Comparison of ENCODE assay signal across 21 mouse cellular contexts in the genomic region with DNA sequence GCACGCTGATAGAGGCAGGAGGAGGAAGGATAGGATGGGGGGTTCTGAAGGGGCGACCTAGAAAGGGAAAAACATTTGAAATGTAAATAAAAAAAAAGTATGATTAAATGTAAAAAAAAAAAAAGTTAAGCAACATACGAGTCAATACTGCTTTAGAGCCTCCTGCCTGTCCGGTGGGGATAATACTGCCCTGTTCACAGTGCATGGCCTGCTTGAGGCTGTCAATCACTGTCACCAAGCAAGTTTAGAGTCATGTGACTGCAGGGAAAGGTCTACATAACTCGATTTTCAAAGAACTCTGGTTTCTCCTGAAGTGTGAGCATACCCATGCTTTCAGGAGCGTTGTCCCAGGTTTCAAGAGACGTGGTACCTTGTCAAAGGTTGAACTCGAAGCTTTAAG. TPM values are rescaled to one million over a fixed set of nuclear protein-coding genes. Genes with fewer than 3 reads are reported as not detected.
DNase-seq lines count a peak whose midpoint lies in the region; ATAC-seq and TF ChIP-seq lines count a peak whose summit lies in the region.
"Had no signal": no experiment of that assay in that cellular context is flagged by ENCODE, and none has a peak within 500 bp of the region (broad histone marks: within the 10 kb centered on the region; RNA-seq: fewer than 3 reads in every experiment).

No protein-coding gene starts in this region.

- TF ChIP-seq CTCF in hindbrain, postnatal 0 days (IDR thresholded peaks at IDR 0.05; ENCODE audit: low read depth): no peak

- H3K4me1 ChIP-seq in heart, embryonic 11.5 days (ENCODE audit: control insufficient read depth, insufficient read depth, low read length): peaks cover 43% of the 10 kb centered on the region
- H3K4me1 ChIP-seq in hindbrain, embryonic 12.5 days: peaks cover 28% of the 10 kb centered on the region
- no peaks in the 10 kb centered on the region for H3K4me1 ChIP-seq in hindbrain, postnatal 0 days (ENCODE audit: insufficient read depth, low read length)
- H3K4me1 ChIP-seq in neural tube, embryonic 13.5 days (replicated peaks): peaks cover 34% of the 10 kb centered on the region
- peaks cover 13% of the 10 kb centered on the region for H3K4me1 ChIP-seq in neural tube, embryonic 15.5 days

- H3K27ac ChIP-seq in heart, embryonic 11.5 days (ENCODE audit: low read depth, low read length): peak overlapping the region; percentile 92
- no peak overlapping the region for H3K27ac ChIP-seq in hindbrain, embryonic 12.5 days
- H3K27ac ChIP-seq in hindbrain, postnatal 0 days: no peak overlapping the region
- H3K27ac ChIP-seq in neural tube, embryonic 13.5 days (replicated peaks): no peak overlapping the region
- H3K27ac ChIP-seq in neural tube, embryonic 15.5 days (replicated peaks): no peak overlapping the region
- H3K27ac ChIP-seq: kidney, embryonic 15.5 days; stomach, postnatal 0 days had no signal

- H3K36me3 ChIP-seq in heart, embryonic 11.5 days (ENCODE audit: control insufficient read depth, insufficient read depth, low read length): no peaks in the 10 kb centered on the region
- H3K36me3 ChIP-seq in hindbrain, embryonic 12.5 days: no peaks in the 10 kb centered on the region
- no peaks in the 10 kb centered on the region for H3K36me3 ChIP-seq in hindbrain, postnatal 0 days (ENCODE audit: insufficient read depth, low read length)
- H3K36me3 ChIP-seq in neural tube, embryonic 13.5 days: no peaks in the 10 kb centered on the region
- no peaks in the 10 kb centered on the region for H3K36me3 ChIP-seq in neural tube, embryonic 15.5 days
- H3K36me3 ChIP-seq: kidney, embryonic 15.5 days had no signal

- no peaks in the 10 kb centered on the region for H3K9me3 ChIP-seq in heart, embryonic 11.5 days (replicated peaks; ENCODE audit: control insufficient read depth, low read length)
- no peaks in the 10 kb centered on the region for H3K9me3 ChIP-seq in hindbrain, embryonic 12.5 days (replicated peaks)
- H3K9me3 ChIP-seq in hindbrain, postnatal 0 days (ENCODE audit: low read length): no peaks in the 10 kb centered on the region
- no peaks in the 10 kb centered on the region for H3K9me3 ChIP-seq in neural tube, embryonic 13.5 days
- no peaks in the 10 kb centered on the region for H3K9me3 ChIP-seq in neural tube, embryonic 15.5 days (replicated peaks)
- H3K9me3 ChIP-seq: kidney, embryonic 15.5 days had no signal

- H3K27me3 ChIP-seq in heart, embryonic 11.5 days (ENCODE audit: control insufficient read depth, insufficient read depth, low read length): no peaks in the 10 kb centered on the region
- no peaks in the 10 kb centered on the region for H3K27me3 ChIP-seq in hindbrain, embryonic 12.5 days
- no peaks in the 10 kb centered on the region for H3K27me3 ChIP-seq in hindbrain, postnatal 0 days (ENCODE audit: insufficient read depth, low read length)
- H3K27me3 ChIP-seq in neural tube, embryonic 13.5 days: no peaks in the 10 kb centered on the region
- H3K27me3 ChIP-seq in neural tube, embryonic 15.5 days (replicated peaks): no peaks in the 10 kb centered on the region
- H3K27me3 ChIP-seq: kidney, embryonic 15.5 days had no signal

- no peak overlapping the region for H3K4me3 ChIP-seq in heart, embryonic 11.5 days (ENCODE audit: low read depth, low read length)
- no peak overlapping the region for H3K4me3 ChIP-seq in hindbrain, embryonic 12.5 days
- H3K4me3 ChIP-seq in hindbrain, postnatal 0 days (ENCODE audit: low read length): no peak overlapping the region
- no peak overlapping the region for H3K4me3 ChIP-seq in neural tube, embryonic 13.5 days
- no peak overlapping the region for H3K4me3 ChIP-seq in neural tube, embryonic 15.5 days (replicated peaks)
- H3K4me3 ChIP-seq: kidney, embryonic 15.5 days had no signal

- intact Hi-C loops in heart, postnatal 25 days (cut with DNase I): no loop called here

- ATAC-seq in heart, embryonic 11.5 days (replicated peaks; ENCODE audit: insufficient number of reproducible peaks, low FRiP score, low TSS enrichment): no peak
- ATAC-seq in hindbrain, embryonic 12.5 days (ENCODE audit: low FRiP score): peak; percentile 44; the same call in 1 of the 2 replicates
- no peak for ATAC-seq in hindbrain, postnatal 0 days
- 0 out of 2 replicates have a peak, but pooled peaks have one; percentile 15 for ATAC-seq in neural tube, embryonic 13.5 days (ENCODE audit: low read depth)
- ATAC-seq in neural tube, embryonic 15.5 days (ENCODE audit: low FRiP score): no peak
- ATAC-seq: forebrain, postnatal 0 days; intestine, postnatal 0 days had no signal

- DNase-seq in heart, postnatal 25 days (ENCODE audit: low spot score): no peak
- no peak for DNase-seq in hindbrain, postnatal 0 days (ENCODE audit: low spot score)
- no peak for DNase-seq in layer of hippocampus, adult 18-20 months (ENCODE audit: low spot score in 2 of 2)
- DNase-seq: adrenal gland, postnatal 25 days; B cell, adult 2 months; cerebellum, adult 2 months; cerebellum, postnatal 36 days; forebrain, postnatal 0 days; gastrocnemius, postnatal 36 days; heart, postnatal 4 days; kidney, postnatal 4 days; liver; lung, postnatal 14 days; right cerebral cortex, adult 18-20 months had no signal

- H3K9ac ChIP-seq in heart, embryonic 11.5 days (ENCODE audit: low read depth, low read length): no peak overlapping the region
- H3K9ac ChIP-seq in hindbrain, embryonic 12.5 days: no peak overlapping the region
- no peak overlapping the region for H3K9ac ChIP-seq in hindbrain, postnatal 0 days (replicated peaks; ENCODE audit: low read length)
- H3K9ac ChIP-seq in neural tube, embryonic 13.5 days: no peak overlapping the region
- no peak overlapping the region for H3K9ac ChIP-seq in neural tube, embryonic 15.5 days (replicated peaks)
- H3K9ac ChIP-seq: forebrain, postnatal 0 days; kidney, embryonic 15.5 days had no signal

- WGBS in heart, embryonic 11.5 days (ENCODE audit: insufficient replicate concordance): 55% methylated on average over 8 of the region's 8 CpGs
- WGBS in hindbrain, embryonic 12.5 days: 57% methylated on average over 8 of the region's 8 CpGs
- WGBS in hindbrain, postnatal 0 days: 67% methylated on average over 8 of the region's 8 CpGs
- WGBS in neural tube, embryonic 13.5 days: 59% methylated on average over 8 of the region's 8 CpGs
- 69% methylated on average over 8 of the region's 8 CpGs for WGBS in neural tube, embryonic 15.5 days

- H3K4me2 ChIP-seq in heart, embryonic 11.5 days: peak overlapping the region; percentile 35
- no peak overlapping the region for H3K4me2 ChIP-seq in hindbrain, embryonic 12.5 days (replicated peaks)
- H3K4me2 ChIP-seq in hindbrain, postnatal 0 days (ENCODE audit: low read depth, low read length): no peak overlapping the region
- no peak overlapping the region for H3K4me2 ChIP-seq in neural tube, embryonic 13.5 days
- H3K4me2 ChIP-seq in neural tube, embryonic 15.5 days: no peak overlapping the region
- H3K4me2 ChIP-seq: kidney, embryonic 15.5 days had no signal

RNA-seq across cellular contexts. Expression of a gene that starts 15.2 kb away (rescaled TPM):
- polyA plus RNA-seq in heart, embryonic 11.5 days (2014; fragmentation: Nextera tagmentation; extraction: Ambion mirVana): 18.9 and 24.9 TPM in 2 replicates
- 1 to 10 TPM; 6.7 to 7.8 TPM for total RNA-seq in heart, postnatal 25 days (2021)
- 25.7 and 28.2 TPM in 2 replicates for polyA plus RNA-seq in hindbrain, embryonic 12.5 days (2016; fragmentation: Nextera tagmentation; extraction: Ambion mirVana)
- 18.2 and 26.2 TPM in 2 replicates for total RNA-seq in hindbrain, postnatal 0 days (2014; rRNA removed)
- polyA plus RNA-seq in hindbrain, postnatal 0 days (2015; fragmentation: Nextera tagmentation; extraction: Ambion mirVana): 14.3 and 15.1 TPM in 2 replicates
- polyA plus RNA-seq in neural tube, embryonic 13.5 days (2015; fragmentation: Nextera tagmentation; extraction: Ambion mirVana): 21.2 and 21.9 TPM in 2 replicates
- 15.0 and 23.6 TPM in 2 replicates for polyA plus RNA-seq in neural tube, embryonic 15.5 days (2015; fragmentation: Nextera tagmentation; extraction: Ambion mirVana)
- total RNA-seq in layer of hippocampus, adult 18-20 months (2021): 100 to 1,000 TPM; 109 to 111 TPM

Comparison
In these comparisons a context has a peak if more than half of its experiments do, and no peak if none do; other contexts are left out.
1. ATAC-seq: peak in hindbrain, embryonic 12.5 days (single experiment) and neural tube, embryonic 13.5 days (single experiment); none in heart, embryonic 11.5 days (single experiment), hindbrain, postnatal 0 days (single experiment) and neural tube, embryonic 15.5 days (single experiment).